Comparison of ENCODE assay signal across 28 mouse cellular contexts in genomic region chr4:81995243-81995642, GRCm38 (mm10).
"Had no signal": no experiment of that assay in that cellular context is flagged by ENCODE, and none has a peak within 500 bp of the region (broad histone marks: within the 10 kb centered on the region; RNA-seq: fewer than 3 reads in every experiment).

No protein-coding gene starts in this region.

- H3K4me3 ChIP-seq: embryonic facial prominence, embryonic 10.5 days; embryonic facial prominence, embryonic 12.5 days; embryonic facial prominence, embryonic 13.5 days; embryonic facial prominence, embryonic 15.5 days; erythroblast, embryonic 14.5 days; forebrain, embryonic 10.5 days; forebrain, embryonic 12.5 days; forebrain, embryonic 13.5 days; forebrain, embryonic 15.5 days; gastrocnemius, adult 2 months had no signal

- H3K27me3 ChIP-seq: embryonic facial prominence, embryonic 12.5 days; embryonic facial prominence, embryonic 13.5 days; embryonic facial prominence, embryonic 15.5 days; forebrain, embryonic 12.5 days; forebrain, embryonic 13.5 days; forebrain, embryonic 15.5 days had no signal

- ATAC-seq: forebrain, embryonic 13.5 days; forebrain, embryonic 14.5 days; forebrain, embryonic 15.5 days; forebrain, embryonic 16.5 days; forebrain, postnatal 0 days had no signal

- H3K4me2 ChIP-seq: embryonic facial prominence, embryonic 12.5 days; embryonic facial prominence, embryonic 13.5 days; embryonic facial prominence, embryonic 15.5 days; forebrain, embryonic 12.5 days; forebrain, embryonic 13.5 days; forebrain, embryonic 15.5 days had no signal

- H3K9me3 ChIP-seq: embryonic facial prominence, embryonic 10.5 days; embryonic facial prominence, embryonic 12.5 days; embryonic facial prominence, embryonic 13.5 days; embryonic facial prominence, embryonic 15.5 days; forebrain, embryonic 10.5 days; forebrain, embryonic 12.5 days; forebrain, embryonic 13.5 days; forebrain, embryonic 15.5 days had no signal

- H3K27ac ChIP-seq: embryonic facial prominence, embryonic 10.5 days; embryonic facial prominence, embryonic 12.5 days; embryonic facial prominence, embryonic 13.5 days; embryonic facial prominence, embryonic 15.5 days; forebrain, embryonic 10.5 days; forebrain, embryonic 12.5 days; forebrain, embryonic 13.5 days; forebrain, embryonic 15.5 days had no signal

- DNase-seq: cerebellum, adult 18-20 months; cerebellum, adult 2 months; cerebellum, adult 8-10 months; cerebellum, adult 9-10 months; cerebellum, adult 9-11 months; cerebellum, postnatal 14 days; cerebellum, postnatal 25 days; cerebellum, postnatal 36 days; embryo, embryonic 11 days; forebrain, postnatal 0 days; gastrocnemius, adult 2 months; gastrocnemius, postnatal 10 days; gastrocnemius, postnatal 14 days; gastrocnemius, postnatal 25 days; gastrocnemius, postnatal 36 days; heart, adult 11 months; heart, adult 18-20 months had no signal

- H3K36me3 ChIP-seq: embryonic facial prominence, embryonic 10.5 days; embryonic facial prominence, embryonic 12.5 days; embryonic facial prominence, embryonic 13.5 days; embryonic facial prominence, embryonic 15.5 days; forebrain, embryonic 10.5 days; forebrain, embryonic 12.5 days; forebrain, embryonic 15.5 days had no signal

- H3K4me1 ChIP-seq: forebrain, embryonic 12.5 days had no signal

- H3K9ac ChIP-seq: embryonic facial prominence, embryonic 12.5 days; embryonic facial prominence, embryonic 13.5 days; embryonic facial prominence, embryonic 15.5 days; forebrain, embryonic 12.5 days; forebrain, embryonic 13.5 days; forebrain, embryonic 15.5 days; forebrain, postnatal 0 days had no signal
